Mouse (Mus musculus) B cell, adult (primary cell): ENCODE data around the gene Vps25. TPM values are rescaled to one million over a fixed set of nuclear protein-coding genes. Genes with fewer than 3 reads are reported as not detected.

Experiments
- total RNA-seq: library from RNA; stranded (reverse); gene quantifications from 4 replicates; pipeline ENCODE4 v1.2.4, GENCODE M21; 2023; ENCODE audit not compliant: inconsistent age

Vps25 gene
- total RNA-seq: 73.6 to 86.7 TPM (median 83.1 TPM) in 4 replicates

DNA sequence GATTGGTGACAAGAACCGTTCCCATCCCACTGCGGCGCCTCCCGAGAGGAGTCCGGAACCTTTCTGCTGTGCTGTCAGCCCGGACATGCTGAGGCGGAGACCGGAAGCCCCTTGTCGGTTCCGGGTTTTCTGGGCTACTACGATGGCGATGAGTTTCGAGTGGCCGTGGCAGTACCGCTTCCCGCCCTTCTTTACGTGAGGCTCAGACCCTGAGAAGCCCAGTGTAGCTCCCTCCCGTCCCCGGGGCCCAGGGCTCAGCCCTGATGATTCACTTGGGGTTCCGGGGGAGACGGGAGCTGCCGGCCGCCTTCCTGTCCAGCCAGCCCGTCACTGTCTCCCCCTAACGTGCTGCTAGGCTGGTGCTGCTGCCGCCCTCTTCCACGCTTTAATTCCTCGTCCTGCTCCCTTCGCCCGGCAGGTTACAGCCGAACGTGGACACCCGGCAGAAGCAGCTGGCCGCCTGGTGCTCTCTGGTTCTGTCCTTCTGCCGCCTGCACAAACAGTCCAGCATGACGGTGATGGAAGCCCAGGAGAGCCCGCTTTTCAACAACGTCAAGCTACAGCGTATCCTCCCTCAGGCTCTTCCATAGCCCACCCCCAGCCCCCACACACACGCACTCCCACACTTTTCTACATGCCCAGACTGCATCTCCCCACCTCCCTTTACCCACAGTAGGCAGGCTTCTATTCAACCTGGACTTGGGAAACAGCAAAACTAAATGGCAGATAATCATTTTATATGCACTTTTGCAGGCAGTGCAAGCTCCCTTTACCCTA, at the start of gene Vps25:
Gene Vps25, plus strand, starts transcription at position 95 of the 777 bp plus-strand sequence.

DNA sequence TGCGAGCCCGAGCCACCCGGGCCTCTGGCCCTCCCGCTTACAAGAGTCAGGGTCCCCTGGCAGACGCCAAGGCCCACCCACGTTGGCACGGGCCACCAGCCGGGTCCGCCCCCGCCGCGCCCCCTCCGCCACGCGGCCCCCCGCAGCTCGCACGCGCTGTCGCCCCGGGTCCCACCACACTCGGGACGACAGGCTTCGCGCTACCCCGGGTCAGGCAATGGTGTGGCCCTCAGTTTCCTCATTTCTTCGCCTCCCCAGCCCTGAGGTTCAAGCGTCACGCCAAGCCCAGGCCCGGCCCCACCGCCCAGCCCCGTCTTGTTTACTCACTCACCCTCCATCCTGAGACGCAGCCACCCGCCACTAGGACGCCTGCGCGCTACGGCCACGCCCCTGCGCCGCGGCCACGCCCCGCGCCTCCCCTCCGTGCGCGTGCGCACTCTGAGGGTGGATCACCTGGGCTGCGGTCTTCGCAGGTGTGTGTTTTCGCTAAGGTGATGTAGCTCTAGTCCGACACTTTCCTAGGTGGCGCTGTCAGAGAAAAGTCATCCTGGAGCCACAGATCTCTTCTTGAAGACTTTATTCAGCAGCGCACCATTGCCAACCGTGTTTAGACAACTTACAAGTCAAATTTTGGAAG, 27.3 kb upstream of the Vps25 start, which contains the start of gene Ezh1:
Gene Ezh1, minus strand, starts transcription at position 399 of the 637 bp plus-strand sequence.

DNA sequence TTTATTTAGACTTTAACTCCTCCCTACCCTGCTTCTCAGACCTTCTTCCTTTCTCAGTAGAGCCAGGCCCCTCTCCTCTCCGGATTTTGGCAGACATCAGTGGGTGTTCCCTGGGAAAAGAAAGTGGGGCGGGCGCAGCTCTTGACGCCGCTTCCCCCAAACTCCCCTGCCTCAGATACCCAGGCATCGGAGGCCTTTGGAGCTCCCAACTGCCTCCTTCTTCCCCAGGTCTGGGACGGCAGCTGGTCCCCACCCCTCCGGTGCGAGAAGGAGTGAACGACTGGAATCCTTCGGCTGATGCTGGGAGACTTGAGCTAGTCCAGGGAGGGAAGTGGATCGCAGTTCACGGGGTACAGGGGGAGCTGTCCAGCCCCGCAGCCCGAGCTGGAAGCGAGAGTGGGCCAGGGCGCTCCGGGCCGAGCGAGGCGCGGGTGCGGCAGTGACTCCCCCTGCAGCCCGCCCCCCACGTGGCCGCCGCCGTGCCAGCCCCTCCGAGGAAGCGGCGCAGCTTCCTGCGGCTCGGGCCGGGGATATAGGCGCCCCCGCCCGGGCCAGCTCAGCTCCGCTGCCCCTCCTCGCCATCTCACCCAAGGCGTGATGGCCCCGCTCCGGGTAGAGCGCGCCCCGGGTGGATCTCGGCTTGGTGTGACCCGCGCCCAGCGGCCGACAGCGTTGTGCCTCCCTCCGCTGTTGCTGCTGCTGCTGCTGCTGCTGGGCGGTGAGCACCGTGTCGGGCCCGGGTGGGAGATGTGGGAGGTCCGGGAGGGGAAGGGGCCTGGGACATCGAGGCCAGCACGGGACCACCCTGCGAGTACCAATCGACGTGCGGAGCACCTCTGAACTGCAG, 7.4 kb upstream of the Vps25 start, which contains the start of gene Ramp2:
Gene Ramp2, plus strand, starts transcription at position 174 of the 847 bp plus-strand sequence.

DNA sequence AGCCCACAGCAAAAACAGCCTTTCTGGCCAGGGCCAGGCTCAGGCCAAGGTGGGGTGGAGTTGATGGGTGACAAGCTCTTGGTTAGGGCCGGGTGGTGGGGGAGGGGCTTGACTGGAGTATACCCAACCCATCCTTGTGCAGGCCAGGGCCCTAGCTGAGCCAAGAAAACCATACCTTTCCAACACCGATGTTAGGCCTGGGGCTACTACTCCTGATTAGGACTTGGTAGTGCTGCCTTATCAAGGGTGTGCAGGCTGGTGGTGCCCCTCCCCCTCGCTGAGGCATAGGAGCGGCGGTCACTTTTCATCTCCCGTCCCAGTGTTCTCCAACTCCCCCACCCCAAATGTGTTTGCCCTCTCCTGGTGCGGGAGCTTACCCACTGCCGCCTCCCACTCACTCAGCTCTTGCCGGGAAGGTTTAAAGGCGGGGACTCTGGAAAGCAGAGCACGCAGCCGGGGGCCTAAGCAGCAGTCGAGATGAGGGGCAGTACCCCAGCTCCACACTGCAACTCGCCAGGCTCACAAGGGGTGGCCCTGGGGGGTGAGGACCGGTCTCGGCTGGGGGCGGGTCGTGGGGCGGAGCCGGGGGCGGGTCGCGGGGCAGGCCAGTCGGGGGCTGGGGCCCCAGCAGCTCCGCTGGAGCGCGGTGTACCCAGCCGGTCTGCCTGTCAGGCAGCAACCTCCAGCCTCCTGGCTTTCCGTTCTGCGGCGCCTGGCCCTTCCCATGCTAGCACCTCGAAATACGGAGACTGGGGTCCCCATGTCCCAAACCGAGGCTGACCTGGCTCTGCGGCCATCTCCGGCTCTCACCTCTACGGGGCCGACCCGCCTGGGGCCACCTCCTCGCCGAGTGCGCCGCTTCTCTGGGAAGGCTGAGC, 6.7 kb downstream of the Vps25 start, which contains the start of gene Wnk4:
Gene Wnk4, plus strand, starts transcription at position 620 of the 878 bp plus-strand sequence.

DNA sequence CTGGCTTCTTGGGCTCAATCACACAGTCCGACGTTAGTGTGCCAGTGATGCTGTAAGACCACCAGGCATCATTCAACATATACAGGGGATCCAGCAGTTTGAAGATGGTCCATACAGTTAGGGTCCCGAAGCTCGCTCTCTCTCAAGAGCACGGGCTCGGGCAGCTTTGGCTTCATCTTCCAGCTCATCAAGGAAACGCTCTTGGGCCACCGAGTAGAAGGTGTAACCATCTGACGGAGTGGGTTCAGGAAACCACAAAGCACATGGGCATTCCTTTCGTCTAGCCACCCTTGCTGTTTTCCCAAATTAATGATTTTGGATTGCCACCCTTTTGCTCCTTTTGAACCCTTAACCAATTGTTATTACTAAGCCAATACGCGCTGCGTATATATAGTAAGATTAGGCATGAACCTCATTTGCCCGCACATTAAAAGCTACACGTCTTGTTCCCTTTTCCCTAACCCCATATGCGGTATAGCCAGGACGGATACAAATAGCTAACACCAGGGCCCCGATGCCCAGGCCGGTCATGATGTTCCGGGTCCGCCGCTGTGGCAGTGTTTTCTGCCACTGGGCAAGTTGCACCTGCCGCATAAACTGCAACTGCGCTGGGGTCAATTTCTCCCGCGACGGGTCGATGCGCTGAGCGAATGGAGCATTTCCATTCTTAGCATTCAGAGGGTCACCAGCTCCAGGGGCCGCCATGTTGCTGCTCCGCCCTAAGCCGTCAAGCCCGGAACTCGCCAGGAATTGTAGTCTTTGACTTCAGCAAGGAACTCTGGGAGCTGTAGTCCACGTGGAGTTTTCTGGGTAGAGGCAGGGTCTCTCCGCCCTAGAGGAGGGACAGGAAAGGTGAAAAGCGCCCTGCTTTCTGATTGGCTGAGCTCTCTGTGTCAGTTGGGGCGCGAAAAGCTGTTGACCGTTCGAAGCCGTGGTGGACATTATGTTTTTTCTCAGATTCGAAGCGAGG, 25.0 kb downstream of the Vps25 start, which contains the start of the genes Cntd1 and Coa3:
Gene Cntd1, plus strand, starts transcription at position 790 of the 970 bp plus-strand sequence.
Gene Coa3, minus strand, starts transcription at position 892 of the 970 bp plus-strand sequence.

DNA sequence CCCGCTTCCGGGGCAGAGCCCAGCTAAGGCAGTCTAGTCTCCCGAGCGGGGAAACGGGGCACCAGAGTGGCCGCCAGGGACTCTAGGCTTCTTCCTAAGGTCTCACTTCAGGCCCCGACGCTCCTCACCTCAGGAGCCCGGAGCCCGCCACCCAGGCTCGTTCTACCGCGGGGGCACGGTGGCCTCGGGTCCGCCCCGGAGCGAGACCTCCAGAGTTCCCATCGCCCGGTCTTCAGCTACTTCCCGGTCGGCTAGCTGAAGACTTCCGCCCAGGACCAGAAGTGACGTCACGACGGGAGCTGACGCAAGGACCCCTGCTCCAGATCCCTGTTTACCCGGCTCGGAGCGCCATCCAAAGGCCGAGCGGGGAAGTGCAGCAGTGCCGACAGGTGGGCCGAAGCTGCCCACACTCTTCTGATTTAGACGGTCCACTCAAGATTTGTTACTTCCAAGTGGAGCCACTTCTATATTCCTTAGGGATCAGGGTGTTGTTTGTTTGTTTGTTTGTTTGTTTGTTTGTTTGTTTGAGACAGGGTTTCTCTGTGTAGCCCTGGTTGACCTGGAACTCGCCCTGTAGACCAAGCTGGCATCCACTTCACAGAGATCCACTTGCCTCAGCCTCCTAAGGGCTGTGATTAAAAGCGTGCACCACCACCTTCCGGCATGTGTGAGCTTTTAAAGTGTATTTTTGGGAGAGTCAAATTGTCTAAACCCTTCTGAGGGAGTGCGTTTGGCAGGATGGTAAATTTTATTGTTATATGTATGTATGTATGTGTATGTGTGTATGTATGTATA, 48.7 kb downstream of the Vps25 start, which contains the start of gene Becn1:
Gene Becn1, minus strand, starts transcription at position 283 of the 795 bp plus-strand sequence.

Other genes starting within 250 kb of the Vps25 start
- 71.3 to 92.3 TPM (median 79.0 TPM) in 4 replicates for gene Atp6v0a1, start 244.3 kb upstream of the Vps25 start, total RNA-seq
- gene Naglu, start 183.7 kb upstream of the Vps25 start, total RNA-seq: 14.4 to 19.4 TPM (median 17.3 TPM) in 4 replicates
- 1.4 to 3.2 TPM (median 2.5 TPM) in 4 replicates for gene Hsd17b1, start 175.3 kb upstream of the Vps25 start, total RNA-seq
- gene Coasy, start 171.1 kb upstream of the Vps25 start, total RNA-seq: 17.2 to 20.1 TPM (median 18.2 TPM) in 4 replicates
- gene Mlx, start 166.4 kb upstream of the Vps25 start, total RNA-seq: 30.7 to 44.8 TPM (median 34.4 TPM) in 4 replicates
- gene Psmc3ip, start 158.3 kb upstream of the Vps25 start, total RNA-seq: 3.3 to 5.1 TPM (median 4.1 TPM) in 4 replicates
- gene Retreg3, start 133.8 kb upstream of the Vps25 start, total RNA-seq: 71.0 to 73.7 TPM (median 72.2 TPM) in 4 replicates
- 14.2 to 19.4 TPM (median 16.1 TPM) in 4 replicates for gene Tubg1, start 133.8 kb upstream of the Vps25 start, total RNA-seq
- gene Tubg2, start 97.8 kb upstream of the Vps25 start, total RNA-seq: 2.9 to 6.1 TPM (median 3.9 TPM) in 4 replicates
- gene Cntnap1, start 83.2 kb upstream of the Vps25 start, total RNA-seq: 0.32 to 0.80 TPM (median 0.59 TPM) in 4 replicates
- gene Plekhh3, start 82.4 kb upstream of the Vps25 start, total RNA-seq: 0.61 to 2.3 TPM (median 1.3 TPM) in 4 replicates
- 0.60 TPM in 1 of 4 replicates, not detected in the others for gene Ccr10, start 78.3 kb upstream of the Vps25 start, total RNA-seq
- gene Ezh1, start 27.2 kb upstream of the Vps25 start, total RNA-seq: 74.4 to 88.1 TPM (median 79.3 TPM) in 4 replicates
- gene Ramp2, start 7.7 kb upstream of the Vps25 start, total RNA-seq: not detected in 4 replicates
- 0.21 to 1.5 TPM (median 1.1 TPM) in 4 replicates for gene Wnk4, start 6.9 kb downstream of the Vps25 start, total RNA-seq
- 0.22 to 0.51 TPM (median 0.47 TPM) in 4 replicates for gene Cntd1, start 25.3 kb downstream of the Vps25 start, total RNA-seq
- 26.7 to 40.5 TPM (median 28.5 TPM) in 4 replicates for gene Coa3, start 25.4 kb downstream of the Vps25 start, total RNA-seq
- 177 to 193 TPM (median 186 TPM) in 4 replicates for gene Becn1, start 48.6 kb downstream of the Vps25 start, total RNA-seq
- gene Psme3, start 62.5 kb downstream of the Vps25 start, total RNA-seq: 134 to 152 TPM (median 146 TPM) in 4 replicates
- 13.2 to 15.9 TPM (median 13.8 TPM) in 4 replicates for gene Aoc2, start 71.4 kb downstream of the Vps25 start, total RNA-seq
- gene Aoc3, start 76.9 kb downstream of the Vps25 start, total RNA-seq: 0.26 to 0.87 TPM (median 0.59 TPM) in 4 replicates
- not detected in 4 replicates for gene G6pc, start 113.9 kb downstream of the Vps25 start, total RNA-seq
- gene Aarsd1, start 163.9 kb downstream of the Vps25 start, total RNA-seq: 18.5 to 27.4 TPM (median 26.4 TPM) in 4 replicates
- gene Gm27029, start 171.1 kb downstream of the Vps25 start, total RNA-seq: 0.87 to 3.1 TPM (median 1.6 TPM) in 4 replicates
- 20.8 to 21.4 TPM (median 20.9 TPM) in 4 replicates for gene Rundc1, start 171.4 kb downstream of the Vps25 start, total RNA-seq
- gene Ptges3l, start 171.6 kb downstream of the Vps25 start, total RNA-seq: 1.7 to 2.7 TPM (median 2.0 TPM) in 4 replicates
- 98.0 to 135 TPM (median 128 TPM) in 4 replicates for gene Rpl27, start 188.6 kb downstream of the Vps25 start, total RNA-seq
- 63.1 to 83.1 TPM (median 74.7 TPM) in 4 replicates for gene Ifi35, start 194.7 kb downstream of the Vps25 start, total RNA-seq
- 0.87 to 1.5 TPM (median 1.0 TPM) in 4 replicates for gene Rnd2, start 211.3 kb downstream of the Vps25 start, total RNA-seq
- 13.4 to 20.3 TPM (median 15.6 TPM) in 4 replicates for gene Vat1, start 212.5 kb downstream of the Vps25 start, total RNA-seq